Mouse (Mus musculus): ENCODE measurements around the gene Ppp3ca.

Gene Ppp3ca

GRCm38 (mm10) chr3:136670110-136670359, at the start of gene Ppp3ca:
TSS of gene Ppp3ca (plus strand) at chr3:136670124.
- DNase-seq = no peak

GRCm38 (mm10) chr3:136640544-136641230, 29.2 kb upstream of the Ppp3ca start:
- DNase-seq = no peak

GRCm38 (mm10) chr3:136650966-136651365, 19.0 kb upstream of the Ppp3ca start:
- DNase-seq = no peak

- DNase-seq = no peak
Observed at GRCm38 (mm10) chr3:136651496-136651895, 18.4 kb upstream of the Ppp3ca start.

- no peak for DNase-seq
Observed at GRCm38 (mm10) chr3:136656460-136657035, 13.4 kb upstream of the Ppp3ca start.

GRCm38 (mm10) chr3:136658681-136659080, 11.2 kb upstream of the Ppp3ca start:
- DNase-seq = no peak

GRCm38 (mm10) chr3:136665119-136665518, 4.8 kb upstream of the Ppp3ca start:
- no peak for DNase-seq

GRCm38 (mm10) chr3:136668072-136668471, 1.9 kb upstream of the Ppp3ca start:
- peak; percentile 95 for DNase-seq

GRCm38 (mm10) chr3:136669231-136670109, 454 bp upstream of the Ppp3ca start:
- peak; percentile 100 for DNase-seq

- DNase-seq = peak; percentile 58 to 77
Observed at GRCm38 (mm10) chr3:136670360-136671131, 622 bp downstream of the Ppp3ca start.

GRCm38 (mm10) chr3:136671161-136671939, 1.4 kb downstream of the Ppp3ca start:
- DNase-seq = peak; percentile 76 to 82

- DNase-seq = no peak
Observed at GRCm38 (mm10) chr3:136671940-136672278, 2.0 kb downstream of the Ppp3ca start.

GRCm38 (mm10) chr3:136672870-136673269, 2.9 kb downstream of the Ppp3ca start:
- DNase-seq = no peak

GRCm38 (mm10) chr3:136673363-136673762, 3.4 kb downstream of the Ppp3ca start:
- DNase-seq = no peak

- DNase-seq = no peak
Observed at GRCm38 (mm10) chr3:136674486-136674885, 4.6 kb downstream of the Ppp3ca start.

GRCm38 (mm10) chr3:136676991-136677390, 7.1 kb downstream of the Ppp3ca start:
- no peak for DNase-seq

GRCm38 (mm10) chr3:136678386-136678785, 8.5 kb downstream of the Ppp3ca start:
- no peak for DNase-seq

- DNase-seq = no peak
Observed at GRCm38 (mm10) chr3:136679903-136680491, 10.1 kb downstream of the Ppp3ca start.

- DNase-seq = no peak
Observed at GRCm38 (mm10) chr3:136682242-136682641, 12.3 kb downstream of the Ppp3ca start.

GRCm38 (mm10) chr3:136684191-136684958, 14.5 kb downstream of the Ppp3ca start:
- peak in 1 of 2 experiments; percentile 25 for DNase-seq

GRCm38 (mm10) chr3:136686429-136686828, 16.5 kb downstream of the Ppp3ca start:
- peak in 1 of 2 experiments; percentile 16 for DNase-seq
